Mouse (Mus musculus): ENCODE measurements around the gene Mpv17l.

- TF ChIP-seq ZC3H11A (IDR thresholded peaks at IDR 0.05; ENCODE audit: low read depth, low read length) = no peak
- no peak for TF ChIP-seq MAFK (IDR thresholded peaks at IDR 0.05; ENCODE audit: insufficient replicate concordance, low read length)
These were observed 547 bp upstream of the Mpv17l start for GRCm38 (mm10) chr16:13902397-13902831.

All from CH12.LX (cell line).